Mouse (Mus musculus) liver, embryonic 11.5 days (tissue): ENCODE results near the gene S100a2. TPM values are rescaled to one million over a fixed set of nuclear protein-coding genes. Genes with fewer than 3 reads are reported as not detected.

ENCODE experiments used
- ATAC-seq: fragments of 200-750 bp; cut with Nextera tagmentation; replicated peaks from 2 replicates; pipeline ENCODE4 v1.8.0; 2017; ENCODE audit warnings: moderate number of reproducible peaks, mild to moderate bottlenecking, moderate TSS enrichment, moderate library complexity; ENCODE audit not compliant: low FRiP score
- DNase-seq: peaks from one replicate; pipeline ENCODE4 v3.0.0-alpha.2; 2017; ENCODE audit warnings: low spot score
- H3K27ac ChIP-seq: fragments of 300-500 bp; sonication (generic); 2 replicates; pipeline ENCODE4 v1.5.1; 2014; ENCODE audit warnings: mild to moderate bottlenecking, low read depth, low read length, control low read depth
- H3K27me3 ChIP-seq: fragments of 300-500 bp; sonication (generic); replicated peaks from 2 replicates; pipeline ENCODE4 v1.6.1; 2014; ENCODE audit warnings: low read length, mixed read lengths; ENCODE audit not compliant: control insufficient read depth, insufficient read depth
- H3K36me3 ChIP-seq: fragments of 300-500 bp; sonication (generic); 2 replicates; pipeline ENCODE4 v1.6.1; 2014; ENCODE audit warnings: mild to moderate bottlenecking, low read length, moderate library complexity, mixed read lengths; ENCODE audit not compliant: control insufficient read depth, insufficient read depth
- H3K4me1 ChIP-seq: fragments of 300-500 bp; sonication (generic); replicated peaks from 2 replicates; pipeline ENCODE4 v1.6.1; 2014; ENCODE audit warnings: low read length, mixed read lengths; ENCODE audit not compliant: control insufficient read depth, insufficient read depth
- H3K4me2 ChIP-seq: fragments of 300-500 bp; sonication (generic); 2 replicates; pipeline ENCODE4 v1.6.1; 2014; ENCODE audit warnings: mild to moderate bottlenecking, control low read depth, moderate library complexity
- H3K4me3 ChIP-seq: fragments of 300-500 bp; sonication (generic); 2 replicates; pipeline ENCODE4 v1.5.1; 2014; ENCODE audit warnings: low read depth, low read length, control low read depth
- H3K9ac ChIP-seq: fragments of 300-500 bp; sonication (generic); 2 replicates; pipeline ENCODE4 v1.6.1; 2014; ENCODE audit warnings: low read depth, low read length, control low read depth
- H3K9me3 ChIP-seq: fragments of 300-500 bp; sonication (generic); 2 replicates; pipeline ENCODE4 v1.6.1; 2016; ENCODE audit warnings: low read length, inconsistent platforms, mixed read lengths; ENCODE audit not compliant: control insufficient read depth
- WGBS: fragments of 180-500 bp; shearing (Covaris S2); extraction: QIAGEN DNeasy Blood & Tissue Kit; methylation state at CpG from one replicate; pipeline ENCODE4 v1.1.7; 2014; 5-methylcytosine and 5-hydroxymethylcytosine counted together
- polyA plus RNA-seq: library from polyadenylated mRNA; unstranded; fragments of >200 nt; fragmentation: Nextera tagmentation; extraction: Ambion mirVana; gene quantifications from 2 replicates; pipeline ENCODE4 v1.2.1, GENCODE M21; 2014

S100a2 gene
- polyA plus RNA-seq, 1 experiment from 2014 or later, result not detected

GRCm38 (mm10) chr3:90600458-90601195 lies 10.6 kb downstream of the S100a2 start:
- Histone ChIP-seq H3K9me3 (no peaks in the 10 kb centered on the region), H3K27me3 (no peaks in the 10 kb centered on the region), H3K4me3 (no peak overlapping the region), H3K9ac (no peak overlapping the region), H3K36me3 (no peaks in the 10 kb centered on the region), H3K27ac (no peak overlapping the region), H3K4me2 (no peak overlapping the region), H3K4me1 (no peaks in the 10 kb centered on the region)
- ATAC-seq (no peak), DNase-seq (no peak)
- 72% methylated on average over 8 of the region's 8 CpGs for WGBS

DNA sequence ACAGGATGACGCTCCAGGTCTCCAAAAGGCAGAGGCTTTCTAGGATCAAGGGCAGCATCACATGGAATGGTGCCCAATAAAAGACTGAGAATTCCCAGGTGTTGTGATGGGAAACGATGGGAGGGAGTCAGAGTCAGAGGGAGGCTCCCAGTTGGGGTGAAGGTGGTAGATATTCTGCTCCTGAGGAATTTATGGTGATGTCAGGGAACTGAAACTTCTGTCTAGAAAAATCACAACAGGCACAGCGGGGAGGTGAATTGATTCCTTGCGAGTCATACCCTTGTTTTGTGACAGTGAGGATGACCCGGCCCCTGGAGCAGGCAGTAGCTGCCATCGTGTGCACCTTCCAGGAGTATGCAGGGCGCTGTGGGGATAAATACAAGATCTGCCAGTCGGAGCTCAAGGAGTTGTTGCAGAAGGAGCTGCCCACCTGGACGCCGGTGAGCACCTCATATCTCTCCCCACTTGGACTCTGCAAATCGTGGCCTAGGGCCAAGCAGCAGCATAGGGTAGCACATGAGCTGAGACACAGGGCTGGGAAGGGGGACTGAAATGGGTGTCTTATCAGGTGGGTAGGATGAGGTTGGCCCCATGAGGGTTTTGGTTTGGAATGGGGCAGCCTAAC lies 11.6 kb downstream of the S100a2 start, which contains the start of gene Gm42674:
Gene Gm42674, plus strand, starts transcription at position 419 of the 625 bp plus-strand sequence.
- Histone ChIP-seq H3K27me3 (no peaks in the 10 kb centered on the region), H3K9me3 (no peaks in the 10 kb centered on the region), H3K4me2 (no peak within 1 kb of the TSS), H3K4me1 (no peaks in the 10 kb centered on the region), H3K27ac (no peak within 1 kb of the TSS), H3K36me3 (no peaks in the 10 kb centered on the region), H3K9ac (no peak within 1 kb of the TSS), H3K4me3 (no peak within 1 kb of the TSS)
- DNase-seq, result no peak
- ATAC-seq, result no peak
- WGBS, result 80% methylated on average over 11 of the region's 11 CpGs

DNA sequence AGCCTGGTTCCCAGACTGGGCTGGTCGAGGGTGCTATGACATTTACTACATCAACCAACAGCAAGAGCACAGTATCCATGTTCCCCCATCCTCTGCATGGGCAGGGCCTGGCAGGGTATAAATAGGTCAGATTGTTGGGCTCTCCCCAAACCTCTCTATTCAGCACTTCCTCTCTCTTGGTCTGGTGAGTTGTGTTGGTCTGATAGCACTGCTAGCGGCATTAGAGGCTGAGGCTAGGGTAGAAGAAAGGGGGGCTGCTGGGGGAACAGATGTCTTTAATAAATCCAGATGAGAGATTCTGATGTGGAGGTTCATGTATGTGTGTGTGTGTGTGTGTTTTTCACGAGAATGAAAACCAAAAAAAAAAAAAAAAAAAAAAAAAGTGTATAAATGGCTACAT lies 13.6 kb downstream of the S100a2 start, which contains the start of gene S100a4:
Gene S100a4, plus strand, starts transcription at position 149 of the 400 bp plus-strand sequence.
- Histone ChIP-seq H3K4me3 (no peak within 1 kb of the TSS), H3K36me3 (no peaks in the 10 kb centered on the region), H3K9ac (no peak within 1 kb of the TSS), H3K9me3 (no peaks in the 10 kb centered on the region), H3K4me1 (no peaks in the 10 kb centered on the region), H3K27ac (no peak within 1 kb of the TSS), H3K27me3 (no peaks in the 10 kb centered on the region), H3K4me2 (no peak within 1 kb of the TSS)
- no peak for DNase-seq
- ATAC-seq, result 0 out of 2 replicates have a peak, but pooled peaks have one; percentile 35
- 30% methylated on average over 3 of the region's 3 CpGs for WGBS

- Histone ChIP-seq H3K36me3 (no peaks in the 10 kb centered on the region), H3K27ac (no peak overlapping the region), H3K4me1 (no peaks in the 10 kb centered on the region), H3K27me3 (no peaks in the 10 kb centered on the region), H3K9ac (no peak overlapping the region), H3K4me3 (no peak overlapping the region), H3K4me2 (no peak overlapping the region), H3K9me3 (no peaks in the 10 kb centered on the region)
- ATAC-seq (no peak), DNase-seq (no peak)
- 73% methylated on average over 4 of the region's 4 CpGs for WGBS
These were observed 14.4 kb downstream of the S100a2 start for GRCm38 (mm10) chr3:90604416-90604815.

DNA sequence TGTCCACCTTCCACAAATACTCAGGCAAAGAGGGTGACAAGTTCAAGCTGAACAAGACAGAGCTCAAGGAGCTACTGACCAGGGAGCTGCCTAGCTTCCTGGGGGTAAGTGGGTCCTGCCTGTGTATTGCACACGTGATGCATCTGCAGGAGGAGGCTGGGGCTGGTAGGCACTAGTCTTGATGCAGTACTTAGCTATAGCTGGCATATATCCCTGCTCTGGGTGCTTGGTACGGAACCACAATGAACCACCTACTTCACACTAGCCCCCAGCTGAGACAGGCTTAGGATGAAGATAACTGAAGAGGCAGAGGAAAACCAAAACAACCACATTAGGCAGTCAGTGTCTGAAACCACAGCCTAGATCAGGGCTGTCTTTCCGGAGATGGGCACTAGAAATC lies 15.0 kb downstream of the S100a2 start:
- H3K36me3 ChIP-seq, result no peaks in the 10 kb centered on the region
- H3K4me2 ChIP-seq, result no peak overlapping the region
- H3K27ac ChIP-seq, result no peak overlapping the region
- 44% methylated on average over 3 of the region's 3 CpGs for WGBS
- DNase-seq, result no peak
- H3K27me3 ChIP-seq, result no peaks in the 10 kb centered on the region
- H3K9me3 ChIP-seq, result no peaks in the 10 kb centered on the region
- H3K4me1 ChIP-seq, result no peaks in the 10 kb centered on the region
- ATAC-seq, result no peak
- H3K9ac ChIP-seq, result no peak overlapping the region
- H3K4me3 ChIP-seq, result no peak overlapping the region

DNA sequence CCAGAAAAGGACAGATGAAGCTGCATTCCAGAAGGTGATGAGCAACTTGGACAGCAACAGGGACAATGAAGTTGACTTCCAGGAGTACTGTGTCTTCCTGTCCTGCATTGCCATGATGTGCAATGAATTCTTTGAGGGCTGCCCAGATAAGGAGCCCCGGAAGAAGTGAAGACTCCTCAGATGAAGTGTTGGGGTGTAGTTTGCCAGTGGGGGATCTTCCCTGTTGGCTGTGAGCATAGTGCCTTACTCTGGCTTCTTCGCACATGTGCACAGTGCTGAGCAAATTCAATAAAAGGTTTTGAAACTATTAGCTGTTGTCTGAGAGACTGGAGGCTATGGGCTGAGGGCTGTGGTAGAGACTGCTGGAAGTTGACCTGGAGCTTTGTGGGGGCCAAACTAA lies 15.7 kb downstream of the S100a2 start:
- Histone ChIP-seq H3K27ac (no peak overlapping the region), H3K4me3 (no peak overlapping the region), H3K4me1 (no peaks in the 10 kb centered on the region), H3K27me3 (no peaks in the 10 kb centered on the region), H3K9me3 (no peaks in the 10 kb centered on the region), H3K9ac (no peak overlapping the region), H3K4me2 (no peak overlapping the region), H3K36me3 (no peaks in the 10 kb centered on the region)
- ATAC-seq (no peak), DNase-seq (no peak)
- WGBS, result 74% methylated on average over 2 of the region's 2 CpGs

DNA sequence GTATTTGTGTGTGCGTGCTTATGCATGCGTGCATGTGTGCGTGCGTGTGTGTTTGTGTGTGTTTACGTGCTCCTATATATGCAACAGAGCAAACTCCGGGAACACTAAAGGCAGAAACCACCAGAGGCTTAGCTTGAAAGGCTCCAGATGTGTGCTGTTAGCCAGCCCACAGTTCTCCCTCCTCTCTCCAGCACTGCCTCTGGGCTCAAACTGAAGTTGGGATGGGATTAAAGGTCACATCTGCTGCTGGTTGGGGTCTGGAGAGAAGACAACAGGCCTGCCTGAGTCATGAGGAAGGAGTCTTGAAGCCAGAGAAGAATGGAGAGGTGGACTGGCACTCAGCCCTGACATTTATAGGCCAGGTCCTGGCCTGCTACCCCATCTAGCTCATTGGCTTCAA lies 16.1 kb downstream of the S100a2 start:
- ATAC-seq, result no peak
- no peak overlapping the region for H3K4me3 ChIP-seq
- H3K9ac ChIP-seq, result no peak overlapping the region
- H3K36me3 ChIP-seq, result no peaks in the 10 kb centered on the region
- H3K27me3 ChIP-seq, result no peaks in the 10 kb centered on the region
- no peak for DNase-seq
- H3K4me1 ChIP-seq, result no peaks in the 10 kb centered on the region
- WGBS, result 84% methylated on average over 6 of the region's 6 CpGs
- no peak overlapping the region for H3K4me2 ChIP-seq
- H3K9me3 ChIP-seq, result no peaks in the 10 kb centered on the region
- H3K27ac ChIP-seq, result no peak overlapping the region

DNA sequence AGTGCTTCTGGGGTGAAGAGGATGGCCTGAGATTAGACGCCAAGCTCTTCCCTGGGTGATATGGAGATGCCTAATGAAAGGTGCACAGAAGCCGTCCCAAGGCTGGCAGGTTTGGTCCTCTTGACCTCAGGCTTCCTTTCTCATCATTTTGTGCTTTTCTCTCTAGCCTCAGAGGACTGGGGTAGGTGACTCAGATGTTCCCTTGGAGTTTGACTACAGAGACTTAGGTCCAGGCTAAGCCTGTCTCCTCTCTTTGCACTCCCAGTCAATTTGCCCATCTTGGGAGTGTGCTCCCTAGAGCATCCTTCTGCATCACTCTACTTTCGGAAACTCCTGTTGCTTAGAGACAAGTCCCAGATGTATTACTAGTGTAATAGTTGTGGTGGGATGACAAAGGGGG lies 17.3 kb downstream of the S100a2 start:
- Histone ChIP-seq H3K36me3 (no peaks in the 10 kb centered on the region), H3K4me1 (no peaks in the 10 kb centered on the region), H3K4me3 (no peak overlapping the region), H3K27ac (no peak overlapping the region), H3K4me2 (no peak overlapping the region), H3K9ac (no peak overlapping the region), H3K9me3 (no peaks in the 10 kb centered on the region), H3K27me3 (no peaks in the 10 kb centered on the region)
- WGBS, result 86% methylated on average over 3 of the region's 3 CpGs
- DNase-seq, result no peak
- ATAC-seq, result no peak

DNA sequence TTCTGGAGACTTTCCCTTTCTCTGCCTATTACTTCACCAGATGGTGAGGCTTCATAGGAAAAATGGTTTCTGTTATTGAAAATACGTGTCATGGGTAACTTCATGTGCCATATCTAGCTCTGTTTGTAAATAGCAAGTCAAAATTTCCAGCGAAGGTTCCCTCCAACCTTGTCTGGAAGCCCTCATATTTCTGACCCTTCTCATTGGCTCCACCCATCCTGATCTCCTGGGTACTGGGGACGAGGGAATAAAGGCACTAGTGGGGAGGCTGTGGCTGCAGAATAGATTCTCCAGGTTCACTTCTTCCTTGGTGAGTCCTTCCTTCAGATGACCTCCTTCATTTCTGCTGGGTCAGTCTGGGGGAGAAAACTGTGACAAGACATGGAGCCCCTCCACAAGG lies 18.2 kb downstream of the S100a2 start, which contains the start of gene S100a5:
Gene S100a5, plus strand, starts transcription at position 301 of the 400 bp plus-strand sequence.
- H3K4me3 ChIP-seq, result no peak within 1 kb of the TSS
- 52% methylated on average over 3 of the region's 3 CpGs for WGBS
- H3K9ac ChIP-seq, result no peak within 1 kb of the TSS

More for the DNA sequence above, 18.2 kb downstream of the S100a2 start, which contains the start of gene S100a5:
- Histone ChIP-seq H3K27ac (no peak within 1 kb of the TSS), H3K4me1 (0 out of 2 replicates have a peak, but pooled peaks cover 3% of the 10 kb centered on the region), H3K36me3 (no peaks in the 10 kb centered on the region), H3K27me3 (no peaks in the 10 kb centered on the region), H3K4me2 (no peak within 1 kb of the TSS), H3K9me3 (no peaks in the 10 kb centered on the region)
- ATAC-seq (no peak), DNase-seq (no peak)
